Mouse (Mus musculus) layer of hippocampus, postnatal 25 days (tissue): ENCODE data around the gene Tmem144. TPM values are rescaled to one million over a fixed set of nuclear protein-coding genes. Genes with fewer than 3 reads are reported as not detected.

Experiments
- DNase-seq, 2 experiments: peaks; one replicate each; pipeline ENCODE4 v3.0.0; 2022; ENCODE audit warnings: mixed read lengths in 2 of 2, low spot score in 1 of 2; ENCODE audit errors: extremely low spot score in 1 of 2
- total RNA-seq, 2 experiments: library from RNA; stranded (reverse); gene quantifications; 2 replicates each; pipeline ENCODE4 v1.2.3; 2021

Tmem144 gene
- 10 to 100 TPM; 19.1 to 20.3 TPM for total RNA-seq

DNA sequence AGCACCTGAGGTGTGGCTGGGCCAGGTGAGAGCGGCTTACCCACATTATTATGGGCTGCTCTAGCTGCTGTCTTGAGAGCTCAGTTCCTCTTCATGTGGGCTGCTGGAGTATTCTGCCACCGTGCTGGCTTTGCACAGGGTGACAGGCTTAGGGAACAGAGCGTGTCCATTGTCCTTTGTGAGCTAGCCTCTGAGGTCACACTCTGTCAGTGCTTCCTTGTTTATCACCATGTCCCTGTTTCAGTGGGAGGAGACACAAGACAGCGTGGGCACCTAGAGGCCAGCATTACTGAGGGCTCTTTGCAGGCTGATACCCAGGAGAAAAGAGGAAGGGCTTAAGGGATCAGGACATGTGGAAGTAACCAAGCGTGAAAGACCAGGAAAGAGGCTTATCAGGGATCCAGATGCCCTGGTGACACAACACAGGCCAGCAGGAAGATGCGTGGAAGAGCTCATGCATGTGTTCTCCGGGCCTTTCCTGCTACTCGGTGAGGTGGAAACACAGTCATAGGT, at the start of gene Tmem144:
Tmem144 (minus strand) TSS at position 120 of the 513 bp plus-strand sequence.
- DNase-seq, result no peak

DNA sequence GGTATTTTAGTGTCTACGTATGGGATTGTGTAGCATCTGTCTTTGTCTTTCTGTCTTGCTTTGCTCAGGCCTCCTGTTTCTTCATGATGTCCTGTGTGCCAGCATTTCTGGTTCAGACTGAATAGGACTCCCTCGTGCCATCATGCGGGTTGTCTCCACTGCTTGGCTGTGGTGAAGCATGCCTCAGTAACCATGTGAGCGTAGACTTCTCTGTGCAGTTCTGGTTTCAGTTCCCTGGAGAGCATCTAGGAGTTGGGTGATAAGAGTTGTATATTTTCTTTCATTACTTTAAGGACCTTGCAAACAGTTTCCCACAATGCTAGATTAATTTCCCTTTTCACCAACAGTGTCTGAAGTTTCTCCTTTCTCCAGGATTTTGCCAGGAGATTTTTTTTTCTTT, 49.2 kb upstream of the Tmem144 start:
- no peak for DNase-seq

DNA sequence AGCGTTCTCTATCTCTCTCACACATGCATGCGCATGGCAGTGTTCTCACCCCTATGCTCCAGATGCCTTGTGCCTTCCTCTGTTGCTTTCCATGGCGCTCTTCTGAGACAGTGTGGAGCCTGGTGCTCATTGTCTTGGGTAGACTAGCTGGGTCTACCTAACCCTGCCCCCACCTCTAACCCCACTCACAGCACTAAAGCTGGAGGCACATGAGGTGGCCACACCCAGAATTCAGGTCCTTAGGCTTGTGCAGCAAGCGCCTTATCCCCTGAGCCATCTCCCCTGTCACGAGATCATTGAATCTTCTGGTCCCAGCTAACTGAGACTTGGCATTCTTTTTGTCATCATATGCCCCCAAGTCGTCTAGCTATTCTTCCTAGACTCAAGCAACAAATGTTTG, 48.7 kb upstream of the Tmem144 start:
- no peak for DNase-seq

DNA sequence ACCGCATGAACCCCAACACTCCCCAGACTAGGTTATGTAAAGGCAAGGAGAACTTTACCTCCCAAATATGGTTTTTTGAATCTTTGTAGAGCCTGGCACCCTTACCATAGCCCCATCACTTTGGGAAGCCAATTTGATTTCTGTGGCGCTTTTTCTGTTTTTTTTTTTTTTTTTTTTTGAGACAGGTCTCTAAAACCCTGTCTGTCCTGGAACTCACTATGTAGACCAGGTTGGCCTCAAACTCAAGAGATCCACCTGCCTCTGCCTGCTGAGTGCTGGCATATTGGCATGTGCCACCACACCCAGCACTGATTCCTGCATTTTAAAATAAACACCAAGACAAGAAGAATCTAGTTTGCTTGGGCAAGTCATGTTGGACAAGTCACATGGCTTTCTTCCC, 47.9 kb upstream of the Tmem144 start:
- DNase-seq, result no peak

DNA sequence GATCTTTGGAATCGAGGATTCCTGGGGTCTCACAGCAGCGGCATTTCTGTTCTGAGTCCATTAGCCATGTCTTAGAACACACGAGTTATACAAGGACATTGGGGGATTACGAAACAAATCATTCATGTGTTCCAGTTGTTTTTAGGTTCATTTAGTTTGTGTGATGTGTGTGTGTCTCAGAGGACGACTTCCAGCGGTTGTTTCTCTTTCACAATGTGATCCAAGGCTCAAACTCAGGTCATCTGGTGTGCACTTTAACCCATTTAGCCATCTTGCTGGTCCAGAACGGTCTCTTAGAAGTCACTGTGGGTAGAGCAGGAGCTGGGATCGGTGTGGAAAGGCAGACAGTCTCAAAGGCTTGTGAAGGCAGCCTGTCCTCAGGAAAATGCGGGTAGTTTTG, 47.3 kb upstream of the Tmem144 start:
- DNase-seq, result no peak

DNA sequence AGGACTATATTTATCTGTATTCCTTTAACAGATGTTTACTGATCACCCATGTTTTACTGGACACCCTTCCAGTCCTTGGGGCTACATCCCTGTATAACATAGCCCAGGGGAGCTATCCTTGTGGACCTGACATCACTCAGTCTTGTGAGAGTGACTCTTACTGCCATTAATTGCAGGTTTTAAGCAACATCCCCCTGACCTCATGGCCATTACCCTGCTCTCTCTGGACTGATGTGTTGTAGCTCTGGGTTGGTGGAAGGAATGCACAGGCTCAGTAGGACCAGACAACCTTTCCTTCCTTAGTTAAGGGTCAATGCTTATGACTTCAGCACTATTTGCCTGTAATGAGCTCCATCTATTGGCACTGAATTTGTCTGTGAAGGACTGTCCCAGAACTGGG, 45.9 kb upstream of the Tmem144 start:
- no peak for DNase-seq

DNA sequence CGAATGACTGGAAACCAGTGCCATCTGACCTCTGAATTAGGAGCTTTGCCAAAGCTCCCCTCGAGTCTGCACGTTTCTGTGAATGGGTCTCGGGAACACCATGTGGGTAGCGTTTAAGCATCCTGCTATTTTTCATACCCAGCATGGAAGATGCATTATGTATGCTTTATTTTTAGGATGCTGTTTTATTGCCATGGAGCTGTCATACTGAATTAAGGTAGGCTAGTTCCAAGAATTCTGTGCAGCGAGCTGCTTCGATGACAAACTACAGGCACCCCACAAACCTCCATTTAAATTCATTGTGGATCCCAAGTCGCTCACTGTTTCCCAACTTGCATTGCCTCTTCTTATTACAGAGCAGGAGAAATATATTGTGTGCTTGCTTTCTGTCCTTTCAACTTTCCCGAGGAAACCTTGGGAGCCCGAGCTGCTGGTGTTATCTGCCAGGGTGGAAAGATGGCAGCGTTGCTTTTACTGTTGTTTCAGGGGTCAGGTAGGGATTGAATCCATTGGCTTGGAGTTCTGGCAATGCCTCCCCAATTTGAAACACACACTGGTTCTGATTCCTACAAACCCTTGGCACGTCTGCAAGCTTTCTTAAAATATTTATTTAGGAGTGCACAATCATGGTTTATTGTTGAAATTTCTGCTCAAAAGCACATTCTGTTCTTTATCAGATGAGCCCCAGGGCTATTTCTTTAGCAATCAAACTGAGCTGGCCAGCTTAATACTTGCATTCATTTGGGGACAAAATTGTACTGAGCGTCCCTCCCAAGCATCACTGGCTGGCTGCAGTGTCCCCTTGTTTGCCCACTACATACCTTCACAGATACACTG, 45.2 kb upstream of the Tmem144 start:
- DNase-seq, result no peak

DNA sequence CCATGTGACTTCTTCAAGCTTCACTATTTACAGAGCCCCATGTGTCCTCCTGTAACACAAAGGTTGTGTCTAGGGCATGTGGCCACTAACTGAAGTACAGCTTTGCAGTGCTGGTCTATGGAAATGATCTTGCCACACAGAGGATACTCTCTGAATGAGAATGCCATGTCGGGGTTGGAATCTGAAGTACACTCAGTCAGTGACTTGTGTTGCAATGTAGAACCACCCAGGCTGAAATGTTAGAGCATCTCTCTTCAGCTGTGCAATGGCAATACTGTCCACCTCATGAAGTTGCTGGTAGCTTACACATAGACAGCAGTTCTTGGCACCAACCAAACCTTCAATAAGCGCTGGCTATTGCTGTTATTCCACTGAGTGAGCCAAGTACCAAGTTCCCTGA, 35.4 kb upstream of the Tmem144 start:
- DNase-seq, result no peak

DNA sequence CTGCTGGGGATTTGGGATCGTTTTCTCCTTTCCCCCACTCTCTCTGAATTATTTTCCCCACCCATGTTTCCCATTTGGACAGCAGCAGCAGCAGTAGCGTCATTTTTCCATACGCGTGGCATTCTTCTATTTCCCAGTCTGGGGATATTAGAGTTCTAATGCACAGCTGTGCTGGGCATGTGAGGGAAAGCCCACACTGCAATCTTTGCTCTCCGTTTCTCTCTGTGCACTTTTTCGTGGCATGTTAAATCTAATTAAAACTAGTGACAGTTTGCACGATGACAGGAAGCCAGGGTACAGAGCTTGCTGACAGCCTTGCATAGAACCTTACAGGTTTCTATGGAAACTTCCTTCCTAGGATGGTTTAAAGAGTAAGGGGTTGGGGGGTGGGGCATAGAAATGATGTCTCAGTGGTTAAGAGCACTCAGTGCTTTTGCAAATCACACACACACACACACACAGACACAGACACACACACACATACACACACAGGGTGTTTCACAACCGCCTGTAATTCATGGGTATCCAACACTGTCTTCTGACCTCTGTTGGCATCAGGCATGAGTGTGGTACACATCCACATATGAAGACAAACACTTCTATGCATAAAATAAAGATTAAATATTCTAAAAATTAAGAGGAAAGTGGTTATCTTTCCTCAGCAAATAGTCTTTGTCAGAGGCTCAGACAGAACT, 34.7 kb upstream of the Tmem144 start:
- DNase-seq, result no peak

DNA sequence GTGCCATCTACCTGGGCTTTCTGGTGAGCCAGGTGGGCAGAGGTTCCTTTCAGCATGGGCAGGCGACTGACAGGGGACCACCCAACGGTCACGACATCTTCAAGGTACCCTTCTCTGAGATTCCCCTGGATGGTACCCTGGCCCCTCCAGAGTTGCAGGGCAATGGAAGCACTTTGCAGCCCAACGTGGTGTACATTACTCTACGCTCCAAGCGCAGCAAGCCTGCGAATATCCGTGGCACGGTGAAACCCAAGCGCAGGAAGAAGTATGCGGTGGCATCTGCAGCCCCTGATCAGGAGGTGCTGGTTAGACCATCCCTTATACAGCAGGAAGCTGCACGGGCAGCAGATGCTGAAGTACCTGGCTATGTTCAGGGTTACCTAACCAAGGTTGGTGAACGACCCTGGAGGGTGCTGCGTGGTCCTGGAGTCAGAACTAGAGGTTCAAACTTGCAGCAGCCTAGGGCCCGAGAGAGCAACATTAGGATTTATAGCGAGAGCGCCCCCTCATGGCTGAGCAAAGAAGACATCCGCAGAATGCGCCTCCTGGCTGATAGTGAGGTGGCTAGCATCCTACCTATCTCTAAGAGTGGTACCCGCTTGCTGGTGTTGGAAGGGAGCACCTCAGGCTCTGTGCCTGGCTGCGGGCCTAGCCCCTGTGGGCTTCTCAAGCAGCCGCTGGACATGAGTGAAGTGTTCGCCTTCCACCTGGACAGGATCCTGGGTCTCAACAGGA, 34.0 kb upstream of the Tmem144 start:
- DNase-seq, result no peak

DNA sequence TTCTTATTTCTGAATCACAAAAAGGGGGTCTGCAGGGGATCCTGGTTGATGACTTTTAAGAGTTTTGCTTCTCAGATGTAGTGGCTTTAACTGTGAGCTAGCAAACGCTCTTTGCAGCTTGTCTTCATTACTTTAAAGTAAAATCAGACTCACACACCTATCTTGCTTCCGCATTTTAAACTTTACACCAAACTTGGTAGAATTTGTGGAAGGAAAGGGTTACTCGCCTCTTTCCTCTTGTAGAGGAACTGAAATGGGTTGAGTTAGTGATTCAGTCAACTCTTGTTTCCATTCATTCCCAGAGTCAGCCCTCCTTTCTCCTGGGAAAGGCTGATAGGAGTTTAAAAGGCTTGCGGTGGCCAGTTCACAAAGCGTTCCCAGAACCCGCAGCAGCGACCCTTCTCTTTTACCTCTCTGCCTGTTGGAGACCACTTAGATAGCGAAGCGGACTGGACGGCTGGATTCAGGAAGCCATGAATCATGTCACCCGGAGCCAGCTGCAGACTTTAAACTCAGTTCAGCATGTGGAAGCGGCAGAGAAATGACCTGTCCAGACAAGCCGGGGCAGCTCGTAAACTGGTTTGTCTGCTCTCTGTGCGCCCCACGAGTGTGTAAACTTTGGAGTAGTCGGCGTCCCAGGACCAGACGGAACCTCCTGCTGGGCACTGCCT, 33.2 kb upstream of the Tmem144 start:
- no peak for DNase-seq

DNA sequence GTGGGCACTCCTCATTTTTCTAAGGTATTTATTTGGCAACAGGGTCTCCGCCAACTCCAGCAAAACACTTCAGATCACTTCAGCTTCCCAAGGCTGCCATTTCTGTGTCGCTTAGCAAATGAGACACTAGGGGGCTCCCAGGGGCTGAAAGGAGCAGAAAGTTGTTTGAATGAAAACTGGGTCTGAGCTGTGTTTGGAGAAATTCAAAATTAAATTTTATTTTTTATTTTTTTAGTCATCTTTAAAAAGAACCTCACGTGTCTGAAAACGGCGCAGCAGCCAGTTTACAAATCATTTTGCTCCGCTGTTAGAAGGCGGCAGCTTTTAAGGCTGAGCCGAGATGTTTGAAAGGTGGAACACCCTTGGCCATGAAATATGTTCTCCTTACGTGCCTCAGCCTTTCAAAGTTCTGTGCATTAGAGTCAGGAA, 32.2 kb upstream of the Tmem144 start:
- peak in 1 of 2 experiments; percentile 74 for DNase-seq

DNA sequence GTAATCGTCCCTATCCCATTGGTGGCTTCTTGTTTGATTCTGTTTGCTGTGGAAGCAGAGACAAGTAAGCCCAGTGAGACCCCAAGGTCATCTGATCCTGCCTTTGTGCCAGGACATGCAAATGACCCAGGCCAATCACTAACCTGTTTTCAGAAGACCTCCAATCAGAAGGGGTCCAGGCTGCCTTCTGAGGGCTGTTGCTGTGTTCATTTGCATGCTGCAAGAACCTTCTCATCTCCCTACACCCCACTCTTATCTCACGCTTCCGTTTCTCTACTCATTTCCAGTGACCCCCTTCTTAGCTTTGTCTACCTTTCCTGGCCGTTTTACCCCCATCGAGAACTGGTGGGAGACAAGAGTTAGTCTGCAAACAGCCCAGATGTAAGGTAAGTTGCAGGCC, 31.7 kb upstream of the Tmem144 start, which contains the start of gene Fam198b:
Fam198b (plus strand) TSS at position 229 of the 400 bp plus-strand sequence.
- no peak for DNase-seq

DNA sequence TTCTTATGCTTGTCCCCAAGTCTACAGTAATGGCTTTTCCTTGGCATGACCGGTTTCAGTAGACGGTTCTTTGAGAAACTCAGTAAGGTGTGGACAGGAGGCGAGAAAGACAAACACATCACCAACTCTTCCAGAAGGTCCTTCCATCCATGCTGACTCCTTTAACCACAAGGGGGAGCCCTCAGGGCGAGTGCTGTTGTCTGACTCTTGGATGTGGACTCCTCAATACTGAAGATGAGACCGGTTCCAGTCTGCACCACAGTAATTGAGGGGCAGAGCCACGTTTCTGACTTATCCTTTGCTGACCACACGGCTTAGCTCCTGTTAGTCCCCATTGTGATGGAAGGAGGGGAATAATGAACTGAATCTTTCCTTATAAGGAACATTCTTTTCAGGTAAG, 30.5 kb upstream of the Tmem144 start:
- peak in 1 of 2 experiments; percentile 71 for DNase-seq

DNA sequence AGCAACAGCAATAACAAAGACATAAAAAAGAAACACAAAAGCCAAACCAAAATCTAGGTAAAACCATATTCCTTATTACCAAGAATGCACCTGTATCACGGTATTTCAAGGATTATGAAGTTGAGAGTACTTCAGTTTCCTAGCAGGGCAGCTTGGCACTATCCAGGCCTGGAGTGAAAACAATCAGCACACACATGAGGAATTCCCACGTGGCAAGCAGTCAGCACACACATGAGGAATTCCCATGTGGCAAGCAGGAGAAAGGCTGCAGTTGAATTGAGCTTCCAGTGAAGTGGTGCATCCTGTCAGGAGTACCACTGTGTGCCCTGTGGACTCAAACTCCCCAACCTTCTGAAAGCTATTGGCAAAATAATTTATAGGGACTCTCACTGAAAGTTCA, 29.1 kb upstream of the Tmem144 start:
- DNase-seq, result no peak

DNA sequence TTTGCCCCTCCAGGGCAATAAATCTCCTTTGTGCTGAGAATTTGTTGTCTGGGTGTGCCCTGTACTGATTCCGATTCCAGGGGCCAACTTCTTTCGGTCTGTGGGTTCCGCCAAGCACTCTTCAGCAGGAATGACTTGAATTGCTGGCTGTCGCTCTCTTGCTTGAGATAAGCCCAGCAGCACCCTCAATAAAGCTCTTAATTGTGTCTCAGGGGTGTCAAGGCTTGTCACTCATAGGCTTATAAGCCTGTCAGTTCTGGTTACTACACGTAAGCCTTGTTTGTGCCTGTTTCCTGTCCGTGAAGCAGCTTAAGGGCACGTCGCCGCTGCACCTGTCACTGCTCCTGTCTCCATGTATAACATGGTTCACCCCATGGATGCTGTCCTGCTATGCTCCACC, 26.7 kb upstream of the Tmem144 start:
- no peak for DNase-seq

DNA sequence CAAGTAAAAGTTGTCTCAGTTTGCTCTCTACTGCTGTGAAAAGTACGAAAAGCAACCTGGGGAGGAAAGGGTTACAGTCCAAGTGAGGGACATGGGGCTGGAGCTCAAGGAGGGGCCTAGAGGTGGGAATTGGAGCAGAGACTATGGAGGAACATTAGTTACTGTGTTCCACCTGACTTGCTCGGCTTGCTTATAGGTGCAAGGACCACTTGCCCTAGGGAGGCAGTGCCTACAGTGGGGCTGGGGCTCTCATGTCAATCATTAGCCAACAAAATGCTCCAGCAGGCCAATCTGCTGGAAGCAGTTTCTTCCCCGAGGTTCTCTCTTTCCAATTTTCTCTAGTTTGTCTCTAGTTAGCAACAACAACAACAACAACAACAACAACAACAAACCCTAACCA, 25.8 kb upstream of the Tmem144 start:
- no peak for DNase-seq

DNA sequence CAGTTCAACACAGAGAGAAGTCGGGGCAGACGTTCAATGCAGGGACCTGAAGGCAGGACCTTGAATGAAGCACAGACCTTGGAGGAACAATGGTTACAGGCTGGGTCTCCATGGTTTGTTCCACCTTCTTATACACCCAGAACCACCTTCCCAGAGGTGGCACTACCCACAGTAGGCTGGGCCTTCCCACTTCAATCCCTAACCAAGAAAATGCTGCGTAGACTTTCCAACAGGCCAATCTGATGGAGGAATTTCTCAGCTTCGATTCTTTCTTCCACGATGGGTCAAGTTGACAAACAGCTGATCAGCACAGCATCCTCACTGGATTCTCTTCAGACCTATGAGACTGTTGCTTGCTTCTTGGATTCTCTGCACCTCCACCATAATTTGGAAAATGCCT, 22.9 kb upstream of the Tmem144 start:
- DNase-seq, result no peak

DNA sequence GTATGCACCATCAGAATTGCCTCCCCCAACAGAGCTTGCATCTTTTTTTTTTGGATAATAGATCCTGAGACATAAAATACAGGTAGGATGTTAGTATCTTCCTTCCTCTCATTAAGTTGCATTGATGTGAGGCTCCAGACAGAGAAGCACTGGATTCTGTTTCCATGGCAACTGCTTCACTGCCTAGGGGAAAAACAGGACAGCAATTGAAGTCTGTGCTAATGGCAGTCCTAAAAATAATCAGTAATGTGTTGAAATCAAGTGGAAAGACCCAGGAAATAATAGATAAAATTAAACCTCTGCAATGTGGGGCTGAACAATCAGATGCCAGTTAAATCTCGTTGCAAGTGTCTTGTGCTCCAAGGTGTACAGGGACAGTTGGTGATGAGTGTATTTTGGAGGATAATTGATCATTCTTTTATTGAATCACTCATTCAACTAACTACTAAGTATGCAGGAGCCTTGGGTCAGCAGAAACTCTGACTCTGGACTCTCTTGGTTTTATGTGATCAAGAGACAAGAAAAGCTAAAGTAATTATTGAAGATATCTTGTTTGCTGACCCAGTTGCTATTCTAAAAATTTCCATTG, 14.6 kb upstream of the Tmem144 start:
- no peak for DNase-seq

DNA sequence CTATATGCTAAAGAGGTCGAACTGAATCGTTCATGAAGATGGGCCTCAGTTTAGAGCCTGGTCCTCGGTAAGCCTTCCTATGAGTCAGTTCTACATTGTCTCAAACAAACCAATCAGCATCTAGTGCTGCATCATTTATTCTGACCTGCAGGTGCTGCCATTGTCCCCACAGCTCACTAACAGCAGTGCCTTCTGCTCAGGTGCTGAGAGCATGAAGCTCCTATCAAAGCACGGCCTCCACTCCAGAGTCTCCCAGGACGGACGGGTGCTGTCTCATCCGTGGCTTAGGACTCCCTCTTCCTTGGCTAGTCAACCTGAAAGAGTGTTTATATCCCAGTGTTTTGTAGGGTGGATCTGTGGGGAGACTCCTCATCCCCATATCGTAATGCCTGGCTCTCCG, 14.0 kb upstream of the Tmem144 start:
- no peak for DNase-seq
